Mouse (Mus musculus): ENCODE data around the gene Zcwpw1. TPM values are rescaled to one million over a fixed set of nuclear protein-coding genes. Genes with fewer than 3 reads are reported as not detected.
"Not testable (repeated sequence)": the region's sequence is repeated elsewhere in the genome, so short reads cannot be mapped to it uniquely, and the experiment has no call there.

Gene Zcwpw1
- polyA plus RNA-seq, 1 experiment, result 6.1 TPM

DNA sequence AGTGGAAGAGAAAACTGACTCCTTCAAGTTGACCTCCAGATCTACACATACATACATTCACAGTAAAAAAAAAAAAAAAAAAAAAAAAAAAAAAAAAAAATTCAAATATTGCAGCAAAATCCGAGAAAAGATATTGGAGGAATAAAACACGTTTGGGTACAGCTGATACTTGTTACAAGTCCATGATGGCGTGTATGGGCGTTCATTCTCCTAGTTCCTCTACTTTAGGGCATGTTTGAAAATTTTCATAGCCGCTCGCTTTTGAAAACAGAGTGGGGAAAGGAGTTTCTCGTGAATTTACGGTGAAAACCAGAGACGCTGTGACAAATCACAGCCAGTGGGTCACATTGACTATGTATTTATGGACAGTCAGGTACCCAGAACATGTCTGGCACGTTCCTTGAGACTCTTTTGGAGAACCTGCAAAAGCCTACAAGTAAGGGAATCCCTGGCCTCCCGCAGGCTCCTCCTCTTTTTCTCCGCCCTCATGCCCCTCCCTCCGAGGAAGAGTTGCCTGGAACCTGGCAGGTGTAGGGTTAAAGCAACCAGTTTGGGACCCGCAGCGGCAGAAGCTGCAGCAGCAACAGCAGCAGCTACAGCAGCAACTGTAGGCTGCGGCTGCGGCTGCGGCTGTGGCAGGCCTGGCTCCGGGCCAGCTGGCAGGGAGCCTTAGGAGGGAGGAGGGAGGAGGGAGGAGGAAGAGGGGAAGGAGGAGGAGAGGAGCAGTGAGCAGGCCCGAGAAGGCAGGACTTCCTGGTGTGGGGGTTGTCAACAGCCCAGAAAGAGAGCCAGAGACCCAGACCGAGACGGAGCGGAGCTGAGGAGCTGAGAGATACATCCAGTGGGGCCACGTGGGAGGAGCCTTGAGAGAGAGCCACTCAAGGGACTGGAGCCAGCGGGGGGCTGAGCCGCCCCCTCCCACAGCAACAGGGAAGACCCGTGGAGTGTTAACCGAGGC lies 42.1 kb upstream of the Zcwpw1 start, which contains the start of gene Tsc22d4:
Tsc22d4 (plus strand) TSS at position 517 of the 958 bp plus-strand sequence.
- Histone ChIP-seq H3K27ac (ENCODE audit: insufficient read depth, low read depth, low read length) (peak within 1 kb of the TSS; percentile 90), H3K4me3 (ENCODE audit: insufficient read depth, low read length) (peak within 1 kb of the TSS; percentile 79), H3K4me1 (ENCODE audit: control insufficient read depth, insufficient read depth, low read length) (peaks cover 7% of the 10 kb centered on the region)
- TF ChIP-seq POLR2A (IDR thresholded peaks at IDR 0.05; ENCODE audit: borderline replicate concordance, low read depth, low read length), result peak; percentile 56; the same call in 1 of the 2 replicates
- no peak for TF ChIP-seq CTCF (IDR thresholded peaks at IDR 0.05; ENCODE audit: low read depth, low read length)

DNA sequence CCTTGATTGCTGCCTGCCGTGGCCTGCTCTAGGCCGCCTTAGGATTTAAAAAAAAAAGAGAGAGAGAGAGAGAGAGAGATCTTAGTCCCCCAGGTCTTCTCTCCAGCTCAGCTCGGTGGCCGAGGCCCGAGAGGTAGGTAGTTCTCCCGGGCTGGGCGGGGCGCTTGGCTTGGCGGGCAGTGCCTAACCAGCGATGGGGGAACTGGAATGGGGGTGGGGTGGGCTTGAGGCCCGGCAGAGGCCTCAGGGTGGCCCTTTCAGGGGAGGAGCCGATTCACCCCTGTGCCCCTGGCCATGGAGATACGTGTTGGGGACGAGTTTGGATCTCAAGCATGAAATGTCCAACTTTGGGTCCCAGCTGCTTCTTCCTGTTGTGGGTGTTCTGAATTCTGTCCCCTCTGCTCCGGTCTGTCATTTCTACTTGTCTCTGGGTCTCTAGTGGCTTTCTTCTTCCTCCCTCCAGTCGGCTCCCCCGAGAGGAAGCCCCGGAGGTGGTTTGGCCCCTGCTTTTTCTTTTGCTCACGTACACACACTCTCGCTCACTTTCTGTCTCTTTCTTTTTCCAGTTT lies 41.2 kb upstream of the Zcwpw1 start:
- H3K4me3 ChIP-seq (ENCODE audit: insufficient read depth, low read length), result peak overlapping the region; percentile 79
- H3K27ac ChIP-seq (ENCODE audit: insufficient read depth, low read depth, low read length), result peak overlapping the region; percentile 90
- peaks cover 9% of the 10 kb centered on the region for H3K4me1 ChIP-seq (ENCODE audit: control insufficient read depth, insufficient read depth, low read length)
- no peak for TF ChIP-seq CTCF (IDR thresholded peaks at IDR 0.05; ENCODE audit: low read depth, low read length)
- no peak for TF ChIP-seq POLR2A (IDR thresholded peaks at IDR 0.05; ENCODE audit: borderline replicate concordance, low read depth, low read length)

DNA sequence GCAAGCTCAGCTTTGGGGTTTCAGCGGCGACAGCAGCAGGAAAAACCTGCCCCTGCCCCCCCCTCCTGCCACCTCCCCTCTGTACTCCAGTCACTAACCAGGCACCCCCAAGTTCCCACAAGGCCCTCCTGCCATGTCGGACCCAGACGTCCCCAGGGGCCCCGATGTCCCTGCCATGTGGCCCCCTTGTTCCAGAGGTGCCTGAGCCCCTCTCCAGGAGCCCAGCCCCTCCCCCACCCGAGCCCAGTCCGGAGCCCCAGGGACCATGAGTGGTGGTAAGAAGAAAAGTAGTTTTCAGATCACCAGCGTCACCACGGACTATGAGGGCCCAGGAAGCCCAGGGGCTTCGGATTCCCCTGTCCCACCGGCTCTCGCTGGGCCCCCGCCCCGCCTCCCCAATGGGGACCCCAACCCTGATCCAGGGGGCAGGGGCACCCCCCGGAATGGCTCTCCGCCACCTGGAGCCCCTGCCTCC lies 40.7 kb upstream of the Zcwpw1 start:
- H3K4me1 ChIP-seq (ENCODE audit: control insufficient read depth, insufficient read depth, low read length), result peaks cover 9% of the 10 kb centered on the region

DNA sequence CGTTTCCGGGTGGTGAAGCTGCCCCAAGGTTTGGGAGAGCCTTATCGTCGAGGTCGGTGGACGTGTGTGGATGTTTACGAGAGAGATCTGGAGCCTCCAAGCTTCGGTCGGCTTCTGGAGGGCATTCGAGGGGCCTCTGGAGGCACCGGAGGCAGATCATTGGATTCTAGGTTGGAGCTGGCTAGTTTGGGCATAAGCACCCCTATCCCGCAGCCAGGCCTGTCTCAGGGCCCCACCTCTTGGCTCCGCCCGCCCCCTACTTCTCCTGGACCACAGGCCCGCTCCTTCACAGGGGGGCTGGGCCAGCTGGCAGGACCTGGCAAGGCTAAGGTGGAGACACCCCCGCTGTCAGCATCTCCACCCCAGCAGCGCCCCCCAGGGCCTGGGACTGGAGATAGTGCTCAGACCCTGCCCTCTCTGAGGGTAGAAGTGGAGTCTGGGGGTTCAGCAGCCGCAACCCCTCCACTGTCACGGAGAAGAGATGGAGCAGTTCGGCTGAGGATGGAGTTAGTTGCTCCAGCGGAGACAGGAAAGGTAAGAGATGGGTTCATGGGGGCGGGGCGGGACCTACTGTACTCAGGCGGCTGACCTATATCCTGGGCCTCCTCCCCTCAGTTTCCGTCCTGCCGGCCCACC lies 40.2 kb upstream of the Zcwpw1 start:
- TF ChIP-seq POLR2A (IDR thresholded peaks at IDR 0.05; ENCODE audit: borderline replicate concordance, low read depth, low read length), result no peak
- TF ChIP-seq CTCF (IDR thresholded peaks at IDR 0.05; ENCODE audit: low read depth, low read length), result 0 out of 2 replicates have a peak, but pooled peaks have one; percentile 5
- H3K4me3 ChIP-seq (ENCODE audit: insufficient read depth, low read length), result peak overlapping the region; percentile 79
- peaks cover 9% of the 10 kb centered on the region for H3K4me1 ChIP-seq (ENCODE audit: control insufficient read depth, insufficient read depth, low read length)
- H3K27ac ChIP-seq (ENCODE audit: insufficient read depth, low read depth, low read length), result peak overlapping the region; percentile 90

More for the DNA sequence above, 40.7 kb upstream of the Zcwpw1 start:
- TF ChIP-seq POLR2A (IDR thresholded peaks at IDR 0.05; ENCODE audit: borderline replicate concordance, low read depth, low read length) (no peak), CTCF (IDR thresholded peaks at IDR 0.05; ENCODE audit: low read depth, low read length) (no peak)
- Histone ChIP-seq H3K27ac (ENCODE audit: insufficient read depth, low read depth, low read length) (peak overlapping the region; percentile 90), H3K4me3 (ENCODE audit: insufficient read depth, low read length) (peak overlapping the region; percentile 79)

DNA sequence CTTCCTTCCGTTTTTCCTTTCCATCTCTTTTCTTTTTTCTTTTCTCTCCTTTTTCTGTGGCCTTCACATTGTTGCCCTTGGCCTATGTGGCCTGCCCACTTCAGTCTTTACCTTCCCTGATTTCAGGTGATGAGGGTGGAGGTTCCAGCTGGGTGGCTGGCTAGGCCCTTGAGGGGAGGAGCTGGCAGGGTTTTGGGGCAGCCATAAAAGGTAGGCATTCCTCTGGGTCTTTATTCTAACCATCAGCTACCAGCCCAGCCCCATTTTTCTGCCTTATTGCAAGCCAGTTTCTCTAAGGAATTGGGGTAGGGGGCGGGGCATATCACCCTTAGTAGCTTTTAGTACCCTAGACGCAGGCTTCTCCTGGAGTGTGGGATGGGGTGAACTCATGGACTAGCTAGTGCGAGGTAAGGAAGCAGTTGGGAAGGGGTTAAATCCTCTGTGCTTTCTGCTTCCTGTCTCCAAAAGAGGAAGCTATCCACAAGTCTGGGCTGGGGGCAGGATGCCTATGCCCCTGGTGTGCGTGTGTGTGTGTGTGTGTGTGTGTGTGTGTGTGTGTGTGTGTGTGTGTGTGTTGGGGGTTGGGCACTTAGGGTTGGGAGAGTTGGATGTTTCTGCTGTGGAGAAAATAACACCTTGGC lies 39.3 kb upstream of the Zcwpw1 start:
- peak overlapping the region; percentile 79 for H3K4me3 ChIP-seq (ENCODE audit: insufficient read depth, low read length)
- peaks cover 9% of the 10 kb centered on the region for H3K4me1 ChIP-seq (ENCODE audit: control insufficient read depth, insufficient read depth, low read length)
- TF ChIP-seq POLR2A (IDR thresholded peaks at IDR 0.05; ENCODE audit: borderline replicate concordance, low read depth, low read length), result no peak
- no peak for TF ChIP-seq CTCF (IDR thresholded peaks at IDR 0.05; ENCODE audit: low read depth, low read length)
- peak overlapping the region; percentile 90 for H3K27ac ChIP-seq (ENCODE audit: insufficient read depth, low read depth, low read length)

DNA sequence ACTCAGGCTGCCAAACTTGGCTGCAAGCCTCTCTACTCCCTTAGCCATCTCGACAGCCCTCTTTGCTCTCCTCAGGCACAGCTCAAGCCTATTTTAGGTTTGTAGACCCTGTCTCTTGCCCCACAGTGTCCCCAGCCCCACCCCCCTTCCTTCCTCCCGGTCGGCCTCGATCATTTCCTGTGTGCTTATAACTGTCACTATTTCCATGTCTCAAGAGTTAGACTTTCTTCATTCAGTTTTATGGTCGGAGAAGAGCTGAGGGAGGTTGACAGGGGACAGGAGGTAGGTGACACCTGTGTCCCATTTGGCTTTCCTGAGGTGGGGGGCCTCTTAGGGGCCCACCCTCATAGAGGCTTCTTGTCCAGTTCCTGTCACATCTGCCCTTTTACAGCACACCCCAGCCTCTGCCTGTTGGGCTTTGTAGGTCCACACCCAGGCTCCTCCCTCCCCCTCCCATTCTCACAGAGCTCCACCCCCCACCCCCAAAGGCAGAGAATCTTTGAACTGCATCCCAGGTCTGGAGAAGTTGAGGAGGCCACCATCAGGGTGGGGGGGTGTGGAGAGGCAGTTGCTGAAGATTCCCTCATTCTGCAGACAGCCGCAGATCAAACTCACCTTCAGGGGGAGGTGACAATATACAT lies 38.3 kb upstream of the Zcwpw1 start:
- Histone ChIP-seq H3K4me3 (ENCODE audit: insufficient read depth, low read length) (peak overlapping the region; percentile 79), H3K27ac (ENCODE audit: insufficient read depth, low read depth, low read length) (peak overlapping the region; percentile 90), H3K4me1 (ENCODE audit: control insufficient read depth, insufficient read depth, low read length) (peaks cover 9% of the 10 kb centered on the region)
- TF ChIP-seq CTCF (IDR thresholded peaks at IDR 0.05; ENCODE audit: low read depth, low read length) (no peak), POLR2A (IDR thresholded peaks at IDR 0.05; ENCODE audit: borderline replicate concordance, low read depth, low read length) (no peak)

DNA sequence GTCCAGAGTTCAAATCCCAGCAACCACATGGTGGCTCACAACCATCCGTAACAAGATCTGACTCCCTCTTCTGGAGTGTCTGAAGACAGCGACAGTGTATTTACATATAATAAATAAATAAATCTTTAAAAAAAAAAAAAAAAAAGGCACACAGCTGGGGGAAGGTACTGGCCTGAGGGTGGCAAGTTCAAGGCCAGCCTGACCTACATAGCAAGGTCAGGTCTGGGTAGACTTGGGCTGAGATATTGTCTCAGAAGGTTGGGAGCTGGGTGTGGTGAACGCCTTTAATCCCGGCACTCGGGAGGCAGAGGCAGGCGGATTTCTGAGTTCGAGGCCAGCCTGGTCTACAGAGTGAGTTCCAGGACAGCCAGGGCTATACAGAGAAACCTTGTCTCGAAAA lies 37.4 kb upstream of the Zcwpw1 start:
- not testable (repeated sequence) for H3K4me3 ChIP-seq (ENCODE audit: insufficient read depth, low read length); H3K4me1 ChIP-seq (ENCODE audit: control insufficient read depth, insufficient read depth, low read length); H3K27ac ChIP-seq (ENCODE audit: insufficient read depth, low read depth, low read length)

DNA sequence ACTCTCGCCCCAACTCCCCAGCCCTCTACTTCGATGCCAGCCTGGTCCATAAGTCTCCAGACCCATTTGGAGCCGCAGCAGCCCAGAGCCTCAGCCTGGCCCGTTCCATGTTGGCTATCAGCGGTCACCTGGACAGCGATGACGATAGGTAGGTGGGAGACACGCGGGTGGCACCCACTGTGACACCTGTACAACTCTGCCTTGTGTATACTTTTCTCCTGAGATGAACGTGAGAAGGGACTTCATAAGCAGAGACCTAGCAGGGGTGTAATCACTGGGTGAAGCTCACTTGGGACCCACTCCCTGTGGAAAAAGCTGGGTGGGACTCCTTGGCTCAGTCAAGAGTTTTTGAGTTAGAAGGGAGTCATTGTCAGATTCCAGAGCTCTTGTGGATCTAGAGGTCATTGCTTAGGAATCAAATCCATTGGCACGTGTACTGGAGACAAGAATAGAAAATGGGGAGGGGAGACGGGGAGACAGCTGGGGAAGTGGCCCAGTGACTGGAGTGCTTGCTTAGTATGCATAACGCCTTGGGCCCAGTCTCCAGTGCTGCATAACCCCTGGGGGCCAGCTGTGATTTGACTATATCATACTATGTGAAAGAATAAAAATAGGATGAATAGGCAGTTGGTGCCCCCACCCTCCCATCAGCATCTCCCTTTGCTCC lies 36.2 kb upstream of the Zcwpw1 start:
- Histone ChIP-seq H3K4me3 (ENCODE audit: insufficient read depth, low read length) (no peak overlapping the region), H3K4me1 (ENCODE audit: control insufficient read depth, insufficient read depth, low read length) (peaks cover 9% of the 10 kb centered on the region; the same call in 1 of the 2 replicates), H3K27ac (ENCODE audit: insufficient read depth, low read depth, low read length) (no peak overlapping the region)
- TF ChIP-seq CTCF (IDR thresholded peaks at IDR 0.05; ENCODE audit: low read depth, low read length) (no peak), POLR2A (IDR thresholded peaks at IDR 0.05; ENCODE audit: borderline replicate concordance, low read depth, low read length) (no peak)
